Mouse (Mus musculus) limb, embryonic 13.5 days (tissue): ENCODE results near the gene Zfp36l1. TPM values are rescaled to one million over a fixed set of nuclear protein-coding genes. Genes with fewer than 3 reads are reported as not detected.

Experiments used
- ATAC-seq: fragments of 200-750 bp; cut with Nextera tagmentation; 2 replicates; pipeline ENCODE4 v1.8.0; 2017; ENCODE audit warnings: low read depth, moderate number of reproducible peaks, moderate TSS enrichment; ENCODE audit not compliant: low FRiP score
- H3K27ac ChIP-seq: fragments of 300-500 bp; sonication (generic); 2 replicates; pipeline ENCODE4 v1.5.1; 2015; ENCODE audit warnings: inconsistent platforms, mild to moderate bottlenecking, moderate library complexity
- H3K27me3 ChIP-seq: fragments of 300-500 bp; sonication (generic); 2 replicates; pipeline ENCODE4 v1.6.1; 2015; ENCODE audit warnings: mild to moderate bottlenecking, inconsistent platforms
- H3K36me3 ChIP-seq: fragments of 300-500 bp; sonication (generic); 2 replicates; pipeline ENCODE4 v1.6.1; 2015; ENCODE audit warnings: inconsistent platforms, mild to moderate bottlenecking, moderate library complexity
- H3K4me1 ChIP-seq: fragments of 300-500 bp; sonication (generic); 2 replicates; pipeline ENCODE4 v1.6.1; 2015; ENCODE audit warnings: inconsistent platforms
- H3K4me2 ChIP-seq: fragments of 300-500 bp; sonication (generic); replicated peaks from 2 replicates; pipeline ENCODE4 v1.6.1; 2015; ENCODE audit warnings: inconsistent platforms, mild to moderate bottlenecking, moderate library complexity
- H3K4me3 ChIP-seq: fragments of 300-500 bp; sonication (generic); 2 replicates; pipeline ENCODE4 v1.5.1; 2015; ENCODE audit warnings: moderate library complexity, mild to moderate bottlenecking, inconsistent platforms
- H3K9ac ChIP-seq: fragments of 300-500 bp; sonication (generic); 2 replicates; pipeline ENCODE4 v1.6.1; 2015; ENCODE audit warnings: mild to moderate bottlenecking, inconsistent platforms
- H3K9me3 ChIP-seq: fragments of 300-500 bp; sonication (generic); 2 replicates; pipeline ENCODE4 v1.6.1; 2016; ENCODE audit warnings: inconsistent platforms
- WGBS: fragments of 180-500 bp; shearing (Covaris S2); methylation state at CpG from one replicate; pipeline ENCODE4 v1.1.7; 2015; 5-methylcytosine and 5-hydroxymethylcytosine counted together
- polyA plus RNA-seq: library from polyadenylated mRNA; unstranded; fragments of >200 nt; fragmentation: Nextera tagmentation; extraction: Ambion mirVana; gene quantifications from 2 replicates; pipeline ENCODE4 v1.2.1, GENCODE M21; 2015

Gene Zfp36l1
- polyA plus RNA-seq, 1 experiment from 2014 or later: 146 TPM

DNA sequence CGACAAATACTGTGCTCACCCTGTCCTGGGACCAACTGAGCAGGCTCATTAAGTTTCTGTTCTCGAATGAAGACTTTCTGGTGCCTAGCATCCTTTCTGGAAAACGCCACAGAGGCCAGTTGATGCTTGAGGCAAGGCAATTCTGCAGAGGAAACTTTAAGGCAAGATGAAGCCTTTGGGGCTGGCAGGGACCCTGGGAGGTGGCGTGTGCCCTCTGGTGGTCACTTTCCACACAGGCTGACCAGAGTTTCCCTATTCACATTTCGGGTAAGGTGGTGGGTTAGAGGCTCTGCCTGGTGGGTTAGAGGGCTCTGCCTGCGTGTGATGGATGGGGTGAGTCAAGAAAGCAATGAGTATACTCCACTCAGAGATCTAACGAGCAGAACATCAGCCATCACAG lies 28.7 kb upstream of the Zfp36l1 start:
- no peak; the same call in 1 of the 2 replicates for ATAC-seq
- Histone ChIP-seq H3K9ac (0 out of 2 replicates have a peak overlapping the region, but pooled peaks have one; percentile 13), H3K36me3 (no peaks in the 10 kb centered on the region), H3K4me1 (peaks cover 9% of the 10 kb centered on the region), H3K4me2 (no peak overlapping the region), H3K27ac (no peak overlapping the region), H3K27me3 (0 out of 2 replicates have a peak, but pooled peaks cover 2% of the 10 kb centered on the region), H3K4me3 (no peak overlapping the region), H3K9me3 (no peaks in the 10 kb centered on the region)
- WGBS: 17% methylated on average over 7 of the region's 7 CpGs

DNA sequence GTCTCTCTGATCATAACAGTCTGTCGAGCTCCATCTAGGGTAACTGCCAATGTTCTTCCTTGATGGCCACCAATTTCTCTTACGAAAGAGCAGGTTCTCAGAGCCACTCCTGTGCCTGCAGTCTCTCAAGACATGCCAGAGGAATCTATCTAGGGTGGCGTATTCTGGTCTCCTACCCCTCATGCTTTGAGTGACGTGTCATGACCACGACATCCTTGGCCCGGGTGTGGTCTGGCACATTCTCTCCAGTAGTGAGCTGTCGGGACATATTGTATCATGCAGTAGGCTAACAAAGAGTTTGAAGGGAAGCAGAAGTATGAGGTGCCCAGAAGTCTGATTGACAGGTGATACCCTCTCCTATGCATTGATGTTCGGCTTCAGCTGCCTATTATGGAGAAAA lies 28.2 kb upstream of the Zfp36l1 start:
- Histone ChIP-seq H3K4me1 (peaks cover 8% of the 10 kb centered on the region), H3K27me3 (0 out of 2 replicates have a peak, but pooled peaks cover 2% of the 10 kb centered on the region), H3K4me3 (no peak overlapping the region), H3K9ac (0 out of 2 replicates have a peak overlapping the region, but pooled peaks have one; percentile 13), H3K9me3 (no peaks in the 10 kb centered on the region), H3K27ac (no peak overlapping the region), H3K36me3 (no peaks in the 10 kb centered on the region), H3K4me2 (no peak overlapping the region)
- no peak for ATAC-seq
- WGBS: 84% methylated on average over 8 of the region's 8 CpGs

DNA sequence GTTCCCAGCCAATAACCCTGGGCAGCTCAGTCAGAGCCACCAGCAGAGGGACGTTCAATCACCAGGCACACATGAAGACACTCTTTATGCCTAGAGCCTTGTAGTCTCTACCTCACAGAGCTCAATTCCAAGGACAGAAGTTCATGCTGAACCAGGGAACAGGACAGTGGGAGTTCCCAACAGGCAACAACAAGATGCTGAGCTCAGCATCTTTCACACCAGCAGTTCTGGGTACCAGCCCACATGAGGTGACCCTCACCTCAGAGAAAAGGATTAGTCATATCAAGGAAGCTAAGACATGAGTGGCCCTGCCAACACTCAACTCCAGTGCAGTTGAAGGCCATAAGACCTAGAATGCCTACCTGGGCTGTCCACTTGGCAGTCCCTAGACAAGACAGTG lies 24.9 kb upstream of the Zfp36l1 start:
- Histone ChIP-seq H3K27ac (no peak overlapping the region), H3K4me2 (no peak overlapping the region), H3K27me3 (0 out of 2 replicates have a peak, but pooled peaks cover 2% of the 10 kb centered on the region), H3K9me3 (no peaks in the 10 kb centered on the region), H3K4me1 (peaks cover 15% of the 10 kb centered on the region), H3K36me3 (no peaks in the 10 kb centered on the region), H3K4me3 (no peak overlapping the region), H3K9ac (no peak overlapping the region)
- ATAC-seq: no peak
- WGBS: 78% methylated on average over 1 of the region's 1 CpGs

DNA sequence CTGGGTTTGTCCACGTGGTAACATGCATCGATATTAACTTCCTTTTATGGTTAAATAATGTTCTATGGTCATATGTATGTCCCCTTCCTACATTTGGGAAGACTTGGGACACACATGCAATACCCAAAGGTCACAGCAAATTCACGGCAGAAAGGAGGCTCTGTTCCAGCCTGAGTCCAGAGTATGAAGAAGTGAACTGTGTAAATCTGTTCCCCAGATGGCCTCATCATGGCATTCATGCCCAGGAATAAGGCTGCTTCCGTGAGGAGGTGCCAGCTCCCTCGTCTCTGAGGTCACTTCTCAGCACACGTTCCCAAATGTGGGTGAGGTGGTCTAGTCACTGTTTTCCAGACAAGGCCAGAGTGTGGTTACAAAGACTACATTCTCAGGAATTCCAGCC lies 24.4 kb upstream of the Zfp36l1 start:
- no peak overlapping the region for H3K27ac ChIP-seq
- no peak overlapping the region for H3K9ac ChIP-seq

DNA sequence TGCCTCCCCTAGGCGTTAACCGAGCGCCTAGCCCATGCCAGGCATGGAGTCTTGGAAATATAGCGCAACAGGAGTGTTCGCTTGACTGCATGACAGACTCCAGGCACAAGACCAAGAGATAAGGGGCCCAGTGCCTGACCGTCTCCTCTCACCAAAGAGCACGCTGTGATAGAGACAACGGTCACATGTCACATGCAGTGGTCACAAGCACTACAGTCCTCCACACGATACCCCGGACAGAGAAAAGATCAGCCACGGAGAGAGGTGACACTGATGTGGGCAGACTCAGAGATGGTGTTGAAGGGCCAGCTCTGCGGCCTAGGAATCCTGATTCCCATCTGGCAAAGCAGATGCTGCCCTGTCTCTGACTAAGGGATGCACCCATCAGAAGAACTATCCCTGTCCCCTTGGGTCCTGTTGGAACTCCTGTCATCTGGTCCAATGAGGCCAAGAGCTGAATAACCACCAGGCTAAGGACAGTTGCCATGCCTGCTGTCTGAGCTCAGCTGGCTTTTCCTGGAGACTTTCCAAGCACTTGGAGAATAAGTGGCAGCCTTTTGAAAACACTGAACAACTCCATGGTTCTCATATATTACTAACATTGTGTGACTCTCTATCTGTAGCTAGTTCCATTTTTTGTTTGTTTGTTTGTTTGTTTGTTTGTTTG lies 23.6 kb upstream of the Zfp36l1 start:
- no peak for ATAC-seq
- H3K9me3 ChIP-seq: no peaks in the 10 kb centered on the region
- no peak overlapping the region for H3K4me2 ChIP-seq
- no peak overlapping the region for H3K27ac ChIP-seq
- no peak overlapping the region for H3K4me3 ChIP-seq
- WGBS: 90% methylated on average over 12 of the region's 12 CpGs
- H3K4me1 ChIP-seq: peaks cover 25% of the 10 kb centered on the region
- H3K9ac ChIP-seq: no peak overlapping the region
- 0 out of 2 replicates have a peak, but pooled peaks cover 2% of the 10 kb centered on the region for H3K27me3 ChIP-seq
- H3K36me3 ChIP-seq: no peaks in the 10 kb centered on the region

More for the DNA sequence above, 24.4 kb upstream of the Zfp36l1 start:
- no peaks in the 10 kb centered on the region for H3K36me3 ChIP-seq
- H3K9me3 ChIP-seq: no peaks in the 10 kb centered on the region
- H3K4me2 ChIP-seq: no peak overlapping the region
- no peak overlapping the region for H3K4me3 ChIP-seq
- no peak for ATAC-seq
- H3K4me1 ChIP-seq: peaks cover 17% of the 10 kb centered on the region
- 71% methylated on average over 6 of the region's 6 CpGs for WGBS
- H3K27me3 ChIP-seq: 0 out of 2 replicates have a peak, but pooled peaks cover 2% of the 10 kb centered on the region

DNA sequence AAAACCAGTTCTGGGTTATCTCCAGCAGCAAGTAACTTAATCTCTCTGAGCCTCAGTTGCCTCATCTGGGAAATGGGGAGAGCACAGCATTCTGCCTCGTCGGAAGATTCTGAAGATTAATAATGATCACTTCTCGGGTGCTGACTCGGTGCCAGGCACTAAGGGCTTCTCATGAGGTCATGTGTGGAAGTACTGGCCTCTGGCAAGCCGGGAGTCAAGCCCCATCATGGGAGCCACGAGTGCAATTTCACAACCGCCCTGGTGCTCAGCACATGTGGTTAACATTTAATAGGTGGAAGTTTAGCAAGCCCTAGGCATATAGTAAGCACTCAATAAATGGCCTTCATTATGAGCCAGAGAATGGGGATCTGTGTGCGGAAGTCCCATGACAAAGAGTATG lies 22.4 kb upstream of the Zfp36l1 start:
- H3K4me1 ChIP-seq: peaks cover 36% of the 10 kb centered on the region
- H3K9me3 ChIP-seq: no peaks in the 10 kb centered on the region
- WGBS: 63% methylated on average over 8 of the region's 8 CpGs
- H3K36me3 ChIP-seq: no peaks in the 10 kb centered on the region
- no peak overlapping the region for H3K27ac ChIP-seq
- H3K4me2 ChIP-seq: no peak overlapping the region
- 0 out of 2 replicates have a peak, but pooled peaks cover 2% of the 10 kb centered on the region for H3K27me3 ChIP-seq
- no peak for ATAC-seq
- no peak overlapping the region for H3K4me3 ChIP-seq
- H3K9ac ChIP-seq: no peak overlapping the region

DNA sequence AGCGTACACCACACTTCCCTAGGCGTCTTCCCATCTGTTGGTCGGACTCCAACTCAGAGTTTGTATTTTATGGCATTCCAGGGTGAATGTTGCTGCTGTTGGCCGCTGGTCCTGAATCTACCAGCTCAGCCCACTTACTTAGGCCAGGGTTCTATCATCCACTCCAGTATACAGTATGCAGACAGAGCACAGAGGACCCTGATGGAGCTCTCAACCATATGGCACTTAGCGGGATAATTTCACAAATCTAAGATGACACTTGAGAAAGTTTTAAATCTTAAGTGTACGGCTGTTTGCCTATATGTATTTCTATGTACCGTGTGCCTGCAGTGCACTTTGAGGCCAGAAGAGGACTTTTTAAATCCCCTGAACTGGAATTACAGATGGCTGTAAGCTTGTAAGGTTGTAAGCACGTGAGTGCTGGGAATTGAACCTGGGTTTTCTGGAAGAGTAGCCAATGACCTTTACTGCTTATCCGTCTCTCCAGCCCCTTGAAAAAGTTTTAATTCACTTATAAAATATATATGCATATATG lies 20.3 kb upstream of the Zfp36l1 start:
- 38% methylated on average over 9 of the region's 9 CpGs for WGBS
- Histone ChIP-seq H3K9me3 (no peaks in the 10 kb centered on the region), H3K4me3 (no peak overlapping the region), H3K36me3 (no peaks in the 10 kb centered on the region), H3K27ac (no peak overlapping the region), H3K9ac (no peak overlapping the region), H3K27me3 (no peaks in the 10 kb centered on the region), H3K4me1 (peaks cover 52% of the 10 kb centered on the region), H3K4me2 (no peak overlapping the region; the same call in 1 of the 2 replicates)
- peak; percentile 42; the same call in 1 of the 2 replicates for ATAC-seq

DNA sequence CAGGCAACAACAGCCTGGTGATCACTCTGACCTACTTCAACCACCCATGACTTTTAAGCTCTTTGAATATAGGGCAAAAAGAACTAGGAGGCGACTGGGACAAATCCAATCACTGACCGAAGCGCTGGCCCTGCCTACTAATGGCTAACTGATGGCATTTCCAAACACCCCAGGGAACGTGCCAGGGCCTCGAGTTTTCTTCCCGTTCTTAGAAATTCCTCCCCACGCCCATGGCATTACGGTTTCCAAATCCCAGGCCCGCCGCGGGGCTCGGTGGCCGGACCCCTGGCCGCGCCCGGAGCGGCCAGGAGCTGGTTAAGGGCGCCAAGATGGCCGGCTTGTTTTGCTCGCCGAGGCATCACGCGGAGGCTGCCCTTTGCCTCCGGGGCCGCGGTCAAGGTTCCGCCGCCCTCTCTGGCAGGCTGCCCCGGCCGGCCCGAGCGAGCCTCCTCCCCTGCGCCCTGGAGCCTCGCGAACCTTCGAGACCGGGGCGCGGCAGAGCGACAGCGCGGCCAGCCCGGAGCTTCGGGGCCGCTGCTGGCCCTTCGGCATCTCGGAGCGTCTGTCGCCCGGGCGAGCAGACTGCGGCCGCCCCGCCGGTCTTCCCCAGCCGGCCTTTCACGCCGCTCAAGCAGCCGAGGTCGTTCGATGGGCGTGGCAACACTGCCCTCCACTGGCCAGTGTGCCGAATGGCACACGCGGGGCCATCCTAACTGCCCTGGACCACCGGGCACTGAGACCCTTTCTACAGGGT lies 19.6 kb upstream of the Zfp36l1 start:
- Histone ChIP-seq H3K36me3 (peaks cover 3% of the 10 kb centered on the region), H3K4me3 (peak overlapping the region; percentile 59), H3K9ac (peak overlapping the region; percentile 92), H3K4me1 (peaks cover 52% of the 10 kb centered on the region), H3K9me3 (no peaks in the 10 kb centered on the region), H3K4me2 (peak overlapping the region; percentile 79), H3K27me3 (no peaks in the 10 kb centered on the region), H3K27ac (peak overlapping the region; percentile 97)
- WGBS: under 1% methylated on average over 65 of the region's 66 CpGs
- peak; percentile 86 for ATAC-seq

DNA sequence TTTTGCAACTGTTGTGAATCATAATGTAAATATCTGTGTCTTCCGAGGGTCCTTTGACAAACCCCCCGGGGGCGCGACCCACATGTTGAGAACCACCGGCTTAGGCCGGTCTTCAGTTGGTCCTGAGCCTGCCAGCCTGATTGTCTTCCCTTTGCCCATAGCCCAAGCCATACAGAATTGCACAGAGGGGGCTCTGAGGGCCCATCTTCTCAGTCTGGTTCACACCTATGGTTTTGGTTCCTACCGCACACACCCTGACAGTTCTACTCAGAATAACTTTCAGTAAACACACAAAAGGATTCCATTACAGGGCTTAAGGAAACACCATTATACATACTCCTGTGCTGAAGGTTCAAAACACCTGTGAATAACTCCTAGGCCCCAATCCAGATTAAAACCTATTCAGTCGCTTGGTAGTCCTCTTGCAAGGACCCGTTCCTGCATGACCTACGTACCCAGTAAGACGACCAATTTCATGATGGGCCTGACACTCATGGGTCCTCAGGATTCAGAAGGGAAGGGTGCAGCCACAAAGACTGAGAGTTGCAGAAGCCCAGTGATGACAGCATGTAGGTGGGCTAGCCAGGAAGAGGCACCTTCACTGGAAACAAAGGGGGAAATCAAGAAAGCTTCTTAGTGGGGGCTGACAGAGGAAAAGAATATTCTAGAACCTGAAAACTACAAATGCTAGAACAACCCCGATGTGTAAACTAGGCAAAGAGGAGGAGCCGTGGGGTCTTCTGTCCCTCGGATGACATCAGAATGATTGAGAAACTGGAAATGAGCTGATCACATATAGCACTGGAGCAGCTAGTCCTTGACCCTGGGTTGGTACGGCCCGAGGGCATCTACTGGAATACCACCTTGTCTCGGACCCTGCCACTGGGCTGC lies 18.8 kb upstream of the Zfp36l1 start:
- no peaks in the 10 kb centered on the region for H3K9me3 ChIP-seq
- H3K27ac ChIP-seq: peak overlapping the region; percentile 97
- H3K27me3 ChIP-seq: no peaks in the 10 kb centered on the region
- peaks cover 52% of the 10 kb centered on the region for H3K4me1 ChIP-seq
- H3K36me3 ChIP-seq: peaks cover 10% of the 10 kb centered on the region
- H3K4me3 ChIP-seq: peak overlapping the region; percentile 59
- WGBS: 52% methylated on average over 17 of the region's 17 CpGs
- H3K9ac ChIP-seq: peak overlapping the region; percentile 92
- ATAC-seq: no peak
- H3K4me2 ChIP-seq: peak overlapping the region; percentile 79

DNA sequence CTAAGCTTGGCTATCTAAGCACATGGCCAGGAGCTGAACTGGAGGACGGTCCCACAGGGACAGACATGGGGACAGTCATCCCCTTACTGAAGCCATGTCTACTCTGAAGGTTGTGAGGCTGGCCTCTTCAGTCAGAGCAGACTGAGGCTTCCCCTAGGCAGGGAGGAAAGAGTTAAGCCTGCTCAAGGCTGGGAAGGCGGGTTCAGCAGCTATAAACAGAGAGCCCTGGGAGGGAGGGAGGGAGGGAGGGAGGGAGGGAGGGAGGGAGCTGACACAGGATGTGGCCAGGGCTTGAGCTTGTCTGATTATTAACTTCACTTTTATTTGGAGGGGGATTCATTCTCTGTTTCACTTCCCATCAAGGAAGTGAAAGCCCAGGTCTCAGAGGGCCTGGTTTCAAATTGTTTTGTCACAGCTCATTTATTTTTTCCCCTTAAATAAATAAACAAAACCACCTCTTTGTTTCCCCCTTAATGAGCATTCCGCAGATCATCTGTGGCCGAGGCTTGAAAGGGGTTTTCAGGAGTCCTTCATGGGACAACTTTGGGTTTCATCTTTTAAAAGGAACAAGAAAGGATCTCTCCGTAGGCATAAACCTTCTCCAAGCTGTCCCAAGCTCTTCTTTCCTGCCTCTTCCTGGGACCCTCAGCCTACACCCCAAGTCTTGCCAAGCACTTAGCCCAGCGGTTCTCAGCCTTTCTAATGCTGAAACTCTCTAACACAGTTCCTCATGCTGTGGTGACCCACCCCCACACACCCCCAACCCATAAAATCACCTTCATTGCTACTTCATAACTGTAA lies 17.9 kb upstream of the Zfp36l1 start:
- Histone ChIP-seq H3K9ac (peak overlapping the region; percentile 50), H3K27ac (peak overlapping the region; percentile 97), H3K4me3 (peak overlapping the region; percentile 10; the same call in 1 of the 2 replicates), H3K9me3 (no peaks in the 10 kb centered on the region), H3K27me3 (no peaks in the 10 kb centered on the region), H3K4me2 (peak overlapping the region; percentile 79), H3K4me1 (peaks cover 47% of the 10 kb centered on the region), H3K36me3 (peaks cover 15% of the 10 kb centered on the region)
- 7% methylated on average over 5 of the region's 6 CpGs for WGBS
- ATAC-seq: peak; percentile 66

DNA sequence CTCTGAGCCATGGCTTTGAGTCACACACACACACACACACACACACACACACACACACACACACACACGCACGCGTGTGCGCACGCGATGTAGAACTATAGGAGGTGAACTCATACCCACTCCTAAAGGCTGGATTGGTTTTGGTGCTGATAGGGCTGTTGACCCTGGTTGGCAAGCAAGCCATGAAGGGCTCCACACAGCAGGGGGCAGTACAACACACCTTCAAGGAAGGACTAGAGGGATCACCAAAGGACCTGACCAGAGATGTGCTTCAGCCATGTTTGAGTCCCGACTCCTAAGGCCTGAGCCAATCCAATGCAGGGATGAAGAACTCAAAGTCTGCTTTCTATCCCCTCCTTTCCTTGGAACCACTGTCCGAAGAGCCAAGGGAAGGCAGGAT lies 16.7 kb upstream of the Zfp36l1 start:
- Histone ChIP-seq H3K36me3 (peaks cover 24% of the 10 kb centered on the region), H3K27ac (peak overlapping the region; percentile 97), H3K9ac (no peak overlapping the region), H3K4me2 (no peak overlapping the region), H3K9me3 (no peaks in the 10 kb centered on the region), H3K27me3 (no peaks in the 10 kb centered on the region), H3K4me3 (no peak overlapping the region), H3K4me1 (peaks cover 43% of the 10 kb centered on the region)
- no peak for ATAC-seq
- WGBS: 95% methylated on average over 8 of the region's 8 CpGs
